Comparison of ENCODE assay signal across 9 mouse cellular contexts in the genomic region with DNA sequence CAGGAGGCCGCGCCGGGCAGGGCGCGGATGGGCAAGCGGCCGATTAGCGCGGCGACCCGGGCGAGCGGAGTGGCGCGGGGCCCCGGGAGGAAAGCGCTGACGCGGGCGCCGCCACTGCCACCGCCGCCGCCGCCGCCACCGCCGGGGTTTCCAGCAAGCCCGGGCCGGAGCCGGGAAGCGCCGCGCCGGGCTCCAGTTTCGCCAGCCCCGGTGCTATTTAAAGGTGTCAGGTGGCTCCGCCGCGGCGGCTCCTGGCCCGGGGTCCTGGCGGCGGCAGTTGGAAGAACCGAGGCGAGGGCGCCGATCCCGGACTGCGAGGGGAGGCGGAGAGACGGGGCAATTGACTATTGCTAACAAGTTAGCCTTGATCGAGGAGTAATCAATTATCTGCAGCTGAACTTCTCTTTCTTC. TPM values are rescaled to one million over a fixed set of nuclear protein-coding genes. Genes with fewer than 3 reads are reported as not detected.
DNase-seq lines count a peak whose midpoint lies in the region; ATAC-seq lines count a peak whose summit lies in the region.
"Had no signal": no experiment of that assay in that cellular context is flagged by ENCODE, and none has a peak within 500 bp of the region (broad histone marks: within the 10 kb centered on the region; RNA-seq: fewer than 3 reads in every experiment).

No protein-coding gene starts in this region.

- H3K27me3 ChIP-seq in liver, embryonic 11.5 days (replicated peaks; ENCODE audit: control insufficient read depth, insufficient read depth, low read length): peaks cover 99% of the 10 kb centered on the region
- H3K27me3 ChIP-seq in forebrain, embryonic 14.5 days (replicated peaks; ENCODE audit: control insufficient read depth, insufficient read depth, low read length): peaks cover 91% of the 10 kb centered on the region
- peaks cover 85% of the 10 kb centered on the region for H3K27me3 ChIP-seq in intestine, embryonic 16.5 days (replicated peaks; ENCODE audit: control insufficient read depth, insufficient read depth, low read length)
- H3K27me3 ChIP-seq in neural tube, embryonic 15.5 days (replicated peaks): peaks cover 49% of the 10 kb centered on the region

- no peak overlapping the region for H3K27ac ChIP-seq in liver, embryonic 11.5 days (ENCODE audit: low read depth, low read length)
- H3K27ac ChIP-seq in forebrain, embryonic 14.5 days (ENCODE audit: low read depth, low read length): no peak overlapping the region
- no peak overlapping the region for H3K27ac ChIP-seq in intestine, embryonic 16.5 days (ENCODE audit: low read length)
- H3K27ac ChIP-seq in neural tube, embryonic 15.5 days (replicated peaks): peak overlapping the region; percentile 96

- ATAC-seq in liver, embryonic 11.5 days (replicated peaks; ENCODE audit: low FRiP score): no peak
- ATAC-seq in forebrain, embryonic 14.5 days: peak; percentile 19; the same call in 1 of the 2 replicates
- no peak for ATAC-seq in intestine, embryonic 16.5 days
- no peak for ATAC-seq in neural tube, embryonic 15.5 days (ENCODE audit: low FRiP score)
- ATAC-seq in megakaryocyte progenitor cell, adult 5-6 weeks (replicated peaks; ENCODE audit: poor library complexity): no peak

- peak overlapping the region; percentile 27 for H3K4me2 ChIP-seq in liver, embryonic 11.5 days
- peak overlapping the region; percentile 26; the same call in 1 of the 2 replicates for H3K4me2 ChIP-seq in forebrain, embryonic 14.5 days (ENCODE audit: low read length)
- peak overlapping the region; percentile 27 for H3K4me2 ChIP-seq in intestine, embryonic 16.5 days (ENCODE audit: low read depth, low read length)
- peak overlapping the region; percentile 66 for H3K4me2 ChIP-seq in neural tube, embryonic 15.5 days

- WGBS in liver, embryonic 11.5 days: 1% methylated on average over 35 of the region's 53 CpGs
- 0% methylated on average over 29 of the region's 53 CpGs for WGBS in forebrain, embryonic 14.5 days
- under 1% methylated on average over 51 of the region's 53 CpGs for WGBS in intestine, embryonic 16.5 days
- WGBS in neural tube, embryonic 15.5 days: under 1% methylated on average over 38 of the region's 53 CpGs

- H3K36me3 ChIP-seq in liver, embryonic 11.5 days (ENCODE audit: control insufficient read depth, insufficient read depth, low read length): no peaks in the 10 kb centered on the region
- no peaks in the 10 kb centered on the region for H3K36me3 ChIP-seq in forebrain, embryonic 14.5 days (ENCODE audit: control insufficient read depth, insufficient read depth, low read length)
- no peaks in the 10 kb centered on the region for H3K36me3 ChIP-seq in intestine, embryonic 16.5 days (ENCODE audit: control insufficient read depth, insufficient read depth, low read length)
- H3K36me3 ChIP-seq in neural tube, embryonic 15.5 days: no peaks in the 10 kb centered on the region

- H3K9ac ChIP-seq in liver, embryonic 11.5 days (ENCODE audit: low read depth, low read length): no peak overlapping the region
- no peak overlapping the region for H3K9ac ChIP-seq in forebrain, embryonic 14.5 days (ENCODE audit: low read length)
- no peak overlapping the region for H3K9ac ChIP-seq in intestine, embryonic 16.5 days (ENCODE audit: low read depth, low read length)
- peak overlapping the region; percentile 72 for H3K9ac ChIP-seq in neural tube, embryonic 15.5 days (replicated peaks)

- H3K9me3 ChIP-seq in liver, embryonic 11.5 days (ENCODE audit: control insufficient read depth, low read length): no peaks in the 10 kb centered on the region
- H3K9me3 ChIP-seq in forebrain, embryonic 14.5 days (replicated peaks; ENCODE audit: control insufficient read depth, low read length): no peaks in the 10 kb centered on the region
- no peaks in the 10 kb centered on the region for H3K9me3 ChIP-seq in intestine, embryonic 16.5 days (ENCODE audit: control insufficient read depth, low read length)
- no peaks in the 10 kb centered on the region for H3K9me3 ChIP-seq in neural tube, embryonic 15.5 days (replicated peaks)

- peak overlapping the region; percentile 10 for H3K4me3 ChIP-seq in liver, embryonic 11.5 days (ENCODE audit: low read depth, low read length)
- peak overlapping the region; percentile 14 for H3K4me3 ChIP-seq in forebrain, embryonic 14.5 days (ENCODE audit: low read depth, low read length)
- peak overlapping the region; percentile 25 for H3K4me3 ChIP-seq in intestine, embryonic 16.5 days (ENCODE audit: low read length)
- H3K4me3 ChIP-seq in neural tube, embryonic 15.5 days (replicated peaks): peak overlapping the region; percentile 57

- peaks cover 9% of the 10 kb centered on the region for H3K4me1 ChIP-seq in liver, embryonic 11.5 days (replicated peaks; ENCODE audit: control insufficient read depth, insufficient read depth, low read length)
- 0 out of 2 replicates have a peak, but pooled peaks cover 10% of the 10 kb centered on the region for H3K4me1 ChIP-seq in forebrain, embryonic 14.5 days (ENCODE audit: control insufficient read depth, insufficient read depth, low read length)
- peaks cover 24% of the 10 kb centered on the region for H3K4me1 ChIP-seq in intestine, embryonic 16.5 days (ENCODE audit: control insufficient read depth, insufficient read depth, low read length)
- peaks cover 53% of the 10 kb centered on the region for H3K4me1 ChIP-seq in neural tube, embryonic 15.5 days

- DNase-seq in liver, embryonic 11.5 days (ENCODE audit: low spot score): no peak
- no peak for DNase-seq in liver
- no peak for DNase-seq in forebrain, embryonic 14.5 days (ENCODE audit: low spot score)
- DNase-seq in right cerebral cortex, postnatal 10 days (ENCODE audit: low spot score in 2 of 2): no peak
- DNase-seq in layer of hippocampus, postnatal 25 days (ENCODE audit: extremely low spot score in 1 of 2, low spot score in 1 of 2): no peak

RNA-seq across cellular contexts. Expression of a gene that starts 0.3 kb away (rescaled TPM):
- 0.14 and 0.58 TPM in 2 replicates for polyA plus RNA-seq in liver, embryonic 11.5 days (2014; fragmentation: Nextera tagmentation; extraction: Ambion mirVana)
- polyA plus RNA-seq in forebrain, embryonic 14.5 days (2014; fragmentation: Nextera tagmentation; extraction: Ambion mirVana): 0.09 TPM in 1 of 2 replicates, not detected in the other
- not detected in 2 replicates for polyA plus RNA-seq in intestine, embryonic 16.5 days (2015; fragmentation: Nextera tagmentation; extraction: Ambion mirVana)
- polyA plus RNA-seq in neural tube, embryonic 15.5 days (2015; fragmentation: Nextera tagmentation; extraction: Ambion mirVana): 10.9 and 16.9 TPM in 2 replicates
- total RNA-seq in layer of hippocampus, postnatal 25 days (2021): not detected
- not detected in 2 replicates for total RNA-seq in megakaryocyte progenitor cell, adult 5-6 weeks (2015)
- not detected in 2 replicates for total RNA-seq in megakaryocyte progenitor cell, adult 5-6 weeks (2017)
- total RNA-seq: hematopoietic stem cell, adult 5-6 weeks had no signal
